Mouse (Mus musculus) right cerebral cortex, adult 2 months (tissue): Measurements from ENCODE around the gene Gm20388.

ENCODE experiments used
- DNase-seq, 2 experiments: peaks; one replicate each; pipeline ENCODE4 v3.0.0; 2021 to 2022; ENCODE audit warnings: low spot score in 2 of 2

Gm20388 gene

GRCm38 (mm10) chr8:121560432-121561100 is 1649.9 kb downstream of the Gm20388 start:
- DNase-seq, result no peak

- no peak for DNase-seq
Measured at GRCm38 (mm10) chr8:121561636-121562345, 1651.2 kb downstream of the Gm20388 start.

GRCm38 (mm10) chr8:121562941-121563351 is 1652.3 kb downstream of the Gm20388 start:
- no peak for DNase-seq

- no peak for DNase-seq
Measured at GRCm38 (mm10) chr8:121563701-121564100, 1653.1 kb downstream of the Gm20388 start.

DNA sequence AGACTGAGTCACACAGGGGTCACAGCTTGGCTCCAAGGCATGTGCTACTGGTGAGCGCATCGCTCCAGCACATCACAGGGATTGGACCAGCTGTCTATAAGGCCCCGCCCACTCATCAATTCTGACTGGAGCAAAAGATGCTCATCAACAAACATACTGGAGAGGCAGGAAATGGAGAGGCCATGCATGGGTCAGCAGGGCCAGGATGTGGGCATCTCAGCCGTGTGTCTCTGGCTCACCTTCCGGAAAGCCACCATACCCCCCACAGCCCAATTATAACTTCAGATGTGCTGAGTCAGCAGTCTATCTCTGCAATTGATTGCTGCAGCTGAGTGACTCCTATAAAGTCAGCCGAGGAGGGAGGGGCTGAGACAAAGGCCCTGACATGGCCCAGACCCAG is 1657.7 kb downstream of the Gm20388 start:
- DNase-seq, result no peak

- peak; percentile 29 to 42 for DNase-seq
Measured at GRCm38 (mm10) chr8:121570335-121570734, 1659.7 kb downstream of the Gm20388 start.

- no peak for DNase-seq
Measured at GRCm38 (mm10) chr8:121570801-121571200, 1660.2 kb downstream of the Gm20388 start.

GRCm38 (mm10) chr8:121572121-121572520 is 1661.5 kb downstream of the Gm20388 start:
- DNase-seq, result no peak

DNA sequence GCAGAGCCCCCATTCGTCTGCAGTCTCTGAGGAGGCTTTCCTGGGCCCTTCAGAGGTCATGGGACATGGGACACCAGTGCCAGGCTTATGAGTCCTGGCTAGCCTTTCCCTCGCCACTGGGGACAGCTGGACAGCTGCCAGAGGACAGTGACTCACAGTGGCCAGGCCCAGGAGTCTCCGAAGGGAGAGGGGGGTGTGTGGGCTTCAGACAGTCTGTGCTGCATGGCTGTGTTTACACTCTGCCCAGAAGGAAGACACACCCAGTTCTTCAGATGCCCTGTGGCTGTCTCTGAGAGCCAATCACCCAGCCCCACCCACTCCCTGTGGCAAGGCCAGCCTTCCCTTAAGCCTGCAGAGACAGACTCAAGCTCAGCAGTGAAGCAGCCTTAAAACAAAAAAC is 1662.6 kb downstream of the Gm20388 start:
- no peak for DNase-seq

DNA sequence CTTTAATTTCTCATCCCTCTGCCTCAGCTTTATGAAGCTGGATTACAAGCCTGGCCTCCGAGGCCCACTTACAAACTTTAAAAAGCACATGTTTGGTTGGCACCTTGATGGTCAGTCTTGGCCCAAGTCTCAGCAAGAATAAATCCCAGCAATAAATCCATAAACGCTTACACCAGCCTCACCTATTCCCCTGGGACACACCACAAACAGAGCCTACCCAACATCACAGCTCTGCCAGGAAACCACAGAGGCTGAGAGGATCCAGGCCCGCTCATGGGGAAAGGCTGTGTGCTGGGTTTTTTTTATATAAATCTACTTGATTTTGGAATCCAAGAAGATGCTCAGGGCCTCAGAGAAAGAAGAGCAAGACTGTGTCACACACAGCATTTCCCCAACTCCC is 1665.0 kb downstream of the Gm20388 start:
- DNase-seq, result no peak

- peak in 1 of 2 experiments; percentile 57 for DNase-seq
Measured at GRCm38 (mm10) chr8:121577751-121578675, 1667.4 kb downstream of the Gm20388 start.

GRCm38 (mm10) chr8:121578676-121579451 is 1668.2 kb downstream of the Gm20388 start, which contains the start of gene Fbxo31:
TSS of gene Fbxo31 (minus strand) at chr8:121578806.
- DNase-seq, result peak; percentile 96

GRCm38 (mm10) chr8:121580465-121580864 is 1669.8 kb downstream of the Gm20388 start:
- no peak for DNase-seq

DNA sequence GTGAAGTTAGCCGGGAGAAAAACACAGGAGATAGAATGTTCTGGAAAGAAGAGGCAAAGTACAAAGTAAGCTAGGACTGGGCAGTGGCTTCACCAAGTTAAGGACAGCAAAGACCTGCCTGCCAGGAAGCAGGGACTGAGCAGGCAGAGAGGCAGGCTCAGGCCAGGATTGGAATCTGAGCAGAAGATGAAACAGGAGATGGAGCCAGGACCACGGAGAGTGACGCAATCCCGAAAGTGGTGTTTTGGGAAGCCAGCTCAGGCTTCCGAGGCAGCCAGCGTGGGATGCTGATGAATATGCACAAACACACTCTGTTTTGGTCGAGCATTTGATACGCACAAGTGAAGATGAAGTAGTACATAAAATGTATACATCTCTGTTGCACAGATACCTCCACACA is 1673.0 kb downstream of the Gm20388 start:
- no peak for DNase-seq

- DNase-seq, result no peak
Measured at GRCm38 (mm10) chr8:121584730-121585129, 1674.1 kb downstream of the Gm20388 start.

DNA sequence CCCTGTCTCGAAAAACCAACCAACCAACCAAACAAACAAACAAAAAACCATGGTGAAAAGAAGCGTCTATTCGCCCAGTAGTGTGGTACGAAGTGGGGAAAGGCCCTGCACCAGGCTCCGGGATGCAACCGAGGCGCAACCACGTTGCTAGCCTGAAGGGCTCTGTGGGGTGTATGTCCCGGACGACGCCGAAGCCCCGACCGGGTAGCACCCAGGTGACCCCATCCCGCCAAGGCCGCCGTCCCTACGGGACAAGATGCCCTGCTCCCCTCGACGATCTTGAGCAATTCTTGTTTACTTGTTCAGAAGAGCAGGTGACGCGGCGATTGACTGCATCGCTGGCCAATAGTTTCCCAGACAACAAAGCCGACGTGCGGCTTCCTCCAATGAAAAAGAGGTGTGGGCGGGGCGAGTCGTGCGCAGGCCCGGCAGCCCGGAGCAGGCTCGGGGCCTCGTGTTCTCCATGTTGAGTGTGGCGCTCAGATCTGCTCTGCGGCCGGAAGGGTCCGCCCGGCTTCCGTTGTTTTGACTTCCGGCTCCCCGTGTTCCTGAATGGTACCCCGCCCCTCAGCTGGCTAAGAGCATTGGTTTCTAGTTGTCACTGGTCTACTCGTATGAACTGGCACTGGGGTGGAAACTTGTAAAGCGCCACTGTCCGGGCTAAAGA is 1674.7 kb downstream of the Gm20388 start:
- peak; percentile 99 to 100 for DNase-seq

DNA sequence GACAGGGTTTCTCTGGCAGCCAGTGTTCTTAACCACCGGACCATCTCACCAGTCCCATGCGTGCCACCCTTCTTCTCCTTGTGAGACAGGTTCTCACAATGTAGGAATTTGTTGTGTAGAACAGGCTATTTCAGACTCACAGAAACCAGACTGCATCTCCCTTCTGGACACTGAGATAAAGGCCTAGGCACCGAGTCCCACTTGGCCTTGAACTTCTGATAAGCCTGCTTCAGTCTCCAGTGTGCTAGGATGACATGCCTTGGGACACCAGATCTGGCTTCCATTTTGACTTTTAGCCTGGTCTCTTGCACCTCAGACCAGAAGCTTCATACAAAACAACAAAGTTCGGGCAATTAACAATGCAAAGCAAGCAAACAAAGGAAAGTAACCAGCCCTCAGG is 1678.1 kb downstream of the Gm20388 start:
- no peak for DNase-seq

DNA sequence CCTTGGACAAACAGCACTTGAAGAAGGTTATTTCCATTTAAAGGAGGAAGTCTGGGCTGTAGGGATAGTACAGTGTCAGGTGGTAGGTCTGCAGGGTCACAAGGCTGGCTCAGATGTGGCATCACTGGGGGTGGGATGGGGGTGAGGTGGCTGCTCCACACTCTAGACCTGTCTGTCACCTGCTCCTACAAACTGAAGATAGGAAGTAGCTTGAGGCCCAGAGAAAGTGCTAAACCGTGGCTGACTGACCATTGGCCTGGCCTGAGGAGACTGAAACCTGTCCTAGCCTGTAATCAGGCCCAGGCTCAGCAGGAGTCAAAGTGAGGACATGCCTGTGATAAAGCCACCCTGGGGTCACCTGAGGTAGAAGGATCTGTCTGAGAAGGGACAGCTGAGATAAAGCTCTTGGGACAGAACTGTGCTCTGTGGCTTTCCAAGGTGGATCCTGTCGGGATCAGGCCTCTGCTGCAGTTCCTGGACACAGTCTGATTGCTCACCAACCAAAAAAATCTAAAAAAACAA is 1678.6 kb downstream of the Gm20388 start:
- DNase-seq, result no peak

DNA sequence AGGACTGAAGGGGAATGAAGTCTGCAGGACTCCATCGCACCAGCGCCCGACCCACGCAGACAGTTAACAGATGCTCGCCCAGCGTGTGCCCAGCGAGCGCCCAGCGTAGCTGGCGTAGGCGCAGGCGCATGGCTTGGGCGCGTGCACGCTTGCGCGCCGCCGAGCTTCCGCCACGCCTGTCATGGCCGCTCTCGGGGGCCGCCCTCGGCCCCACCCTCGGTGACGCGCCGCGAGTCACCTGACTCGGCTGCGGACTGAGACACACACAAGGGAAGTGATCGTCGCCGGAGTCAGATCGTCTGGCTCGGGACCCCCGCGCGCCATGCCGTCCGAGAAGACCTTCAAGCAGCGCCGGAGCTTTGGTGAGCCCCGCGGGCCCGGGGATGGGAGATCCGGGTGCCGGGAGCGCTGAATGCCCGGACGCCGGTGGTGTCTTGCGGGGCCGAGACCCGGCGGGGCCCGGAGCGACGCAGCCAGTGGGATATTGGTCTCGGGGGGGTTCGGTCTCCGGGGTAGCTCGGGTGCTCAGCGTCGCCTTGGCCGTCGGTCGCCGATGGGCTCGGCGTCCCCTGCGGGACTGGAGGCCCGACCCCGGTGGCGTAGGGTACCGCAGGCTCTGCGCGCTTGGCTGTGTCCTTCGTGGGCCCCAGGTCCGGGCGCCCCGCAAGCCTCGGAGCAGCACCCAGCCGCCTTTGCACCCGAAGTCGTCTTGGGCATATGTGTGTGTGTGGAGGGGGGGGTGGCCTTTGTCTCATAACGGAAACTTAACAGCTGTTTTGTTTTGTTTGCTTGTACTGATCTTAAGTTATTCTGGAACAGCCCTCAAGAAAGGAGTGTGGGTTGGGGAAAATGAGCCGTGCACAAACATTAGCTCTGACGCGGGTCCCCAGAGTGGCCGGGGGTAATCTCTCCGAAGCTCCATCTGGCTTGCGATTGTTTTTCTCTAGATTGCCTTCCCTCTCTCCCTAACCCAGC is 1679.8 kb downstream of the Gm20388 start, which contains the start of gene Map1lc3b:
Gene Map1lc3b, plus strand, starts transcription at position 159 of the 975 bp plus-strand sequence.
- DNase-seq, result peak; percentile 94 to 97
